Mouse (Mus musculus) forebrain, embryonic 16.5 days (tissue): ENCODE measurements around the gene Bmpr2. TPM values are rescaled to one million over a fixed set of nuclear protein-coding genes. Genes with fewer than 3 reads are reported as not detected.
A peak's percentile ranks its signal among the peaks of the same experiment; 100 is the strongest.

Experiments used
- ATAC-seq: fragments of 200-750 bp; cut with Nextera tagmentation; 2 replicates; pipeline ENCODE4 v1.8.0; 2017; ENCODE audit warnings: mild to moderate bottlenecking, moderate library complexity
- H3K27ac ChIP-seq: fragments of 300-500 bp; sonication (generic); 2 replicates; pipeline ENCODE4 v1.5.1; 2014; ENCODE audit warnings: low read length, control low read depth
- H3K27me3 ChIP-seq: fragments of 300-500 bp; sonication (generic); replicated peaks from 2 replicates; pipeline ENCODE4 v1.6.1; 2014; ENCODE audit warnings: low read length; ENCODE audit not compliant: control insufficient read depth, insufficient read depth
- H3K36me3 ChIP-seq: fragments of 300-500 bp; sonication (generic); 2 replicates; pipeline ENCODE4 v1.6.1; 2014; ENCODE audit not compliant: control insufficient read depth, insufficient read depth
- H3K4me1 ChIP-seq: fragments of 300-500 bp; sonication (generic); replicated peaks from 2 replicates; pipeline ENCODE4 v1.6.1; 2014; ENCODE audit warnings: low read length; ENCODE audit not compliant: control insufficient read depth, insufficient read depth
- H3K4me2 ChIP-seq: fragments of 300-500 bp; sonication (generic); 2 replicates; pipeline ENCODE4 v1.6.1; 2014; ENCODE audit warnings: mild to moderate bottlenecking, low read length, control low read depth
- H3K4me3 ChIP-seq: fragments of 300-500 bp; sonication (generic); replicated peaks from 2 replicates; pipeline ENCODE4 v1.5.1; 2014; ENCODE audit warnings: mild to moderate bottlenecking, low read length, control low read depth
- H3K9ac ChIP-seq: fragments of 300-500 bp; sonication (generic); replicated peaks from 2 replicates; pipeline ENCODE4 v1.6.1; 2014; ENCODE audit warnings: low read depth, low read length, control low read depth
- H3K9me3 ChIP-seq: fragments of 300-500 bp; sonication (generic); 2 replicates; pipeline ENCODE4 v1.6.1; 2016; ENCODE audit warnings: low read length; ENCODE audit not compliant: control insufficient read depth
- WGBS: fragments of 180-500 bp; shearing (Covaris S2); extraction: QIAGEN DNeasy Blood & Tissue Kit; methylation state at CpG from one replicate; pipeline ENCODE4 v1.1.7; 2014; 5-methylcytosine and 5-hydroxymethylcytosine counted together
- polyA plus RNA-seq: library from polyadenylated mRNA; unstranded; fragments of >200 nt; fragmentation: Nextera tagmentation; extraction: Ambion mirVana; gene quantifications from 2 replicates; pipeline ENCODE4 v1.2.1, GENCODE M21; 2015

The Bmpr2 gene
- polyA plus RNA-seq, 1 experiment from 2014 or later: 13.5 TPM

- WGBS: 96% methylated on average over 5 of the region's 5 CpGs
- no peak overlapping the region for H3K4me3 ChIP-seq
- H3K27ac ChIP-seq: no peak overlapping the region
- no peak overlapping the region for H3K9ac ChIP-seq
- H3K36me3 ChIP-seq: no peaks in the 10 kb centered on the region
- H3K4me1 ChIP-seq: no peaks in the 10 kb centered on the region
- H3K9me3 ChIP-seq: no peaks in the 10 kb centered on the region
- no peak for ATAC-seq
- H3K27me3 ChIP-seq: no peaks in the 10 kb centered on the region
- H3K4me2 ChIP-seq: no peak overlapping the region
Observed at GRCm38 (mm10) chr1:59901082-59901876, 138.1 kb downstream of the Bmpr2 start.

GRCm38 (mm10) chr1:59902634-59903033, 139.4 kb downstream of the Bmpr2 start:
- H3K27me3 ChIP-seq: no peaks in the 10 kb centered on the region
- no peaks in the 10 kb centered on the region for H3K4me1 ChIP-seq
- no peak for ATAC-seq
- no peak overlapping the region for H3K4me2 ChIP-seq
- H3K4me3 ChIP-seq: no peak overlapping the region
- no peak overlapping the region for H3K9ac ChIP-seq
- 41% methylated on average over 3 of the region's 3 CpGs for WGBS
- H3K36me3 ChIP-seq: no peaks in the 10 kb centered on the region
- no peaks in the 10 kb centered on the region for H3K9me3 ChIP-seq
- no peak overlapping the region for H3K27ac ChIP-seq

- no peaks in the 10 kb centered on the region for H3K27me3 ChIP-seq
- H3K4me2 ChIP-seq: no peak overlapping the region
- H3K9me3 ChIP-seq: no peaks in the 10 kb centered on the region
- 94% methylated on average over 6 of the region's 6 CpGs for WGBS
- no peak overlapping the region for H3K27ac ChIP-seq
- H3K4me1 ChIP-seq: no peaks in the 10 kb centered on the region
- no peak overlapping the region for H3K4me3 ChIP-seq
- no peaks in the 10 kb centered on the region for H3K36me3 ChIP-seq
- no peak overlapping the region for H3K9ac ChIP-seq
- ATAC-seq: no peak
Observed at GRCm38 (mm10) chr1:59904630-59905295, 141.6 kb downstream of the Bmpr2 start.

- Histone ChIP-seq H3K4me3 (no peak overlapping the region), H3K9me3 (no peaks in the 10 kb centered on the region), H3K27me3 (no peaks in the 10 kb centered on the region), H3K4me1 (no peaks in the 10 kb centered on the region), H3K27ac (no peak overlapping the region), H3K9ac (no peak overlapping the region), H3K4me2 (no peak overlapping the region), H3K36me3 (no peaks in the 10 kb centered on the region)
- WGBS: 66% methylated on average over 2 of the region's 2 CpGs
- ATAC-seq: no peak
Observed at GRCm38 (mm10) chr1:59905916-59906315, 142.7 kb downstream of the Bmpr2 start.

GRCm38 (mm10) chr1:59906819-59907521, 143.8 kb downstream of the Bmpr2 start:
- ATAC-seq: no peak
- no peaks in the 10 kb centered on the region for H3K36me3 ChIP-seq
- no peaks in the 10 kb centered on the region for H3K9me3 ChIP-seq
- H3K27ac ChIP-seq: no peak overlapping the region
- WGBS: 84% methylated on average over 13 of the region's 13 CpGs
- H3K9ac ChIP-seq: no peak overlapping the region
- no peaks in the 10 kb centered on the region for H3K4me1 ChIP-seq
- H3K4me2 ChIP-seq: no peak overlapping the region
- H3K4me3 ChIP-seq: no peak overlapping the region
- no peaks in the 10 kb centered on the region for H3K27me3 ChIP-seq

- H3K9ac ChIP-seq: no peak overlapping the region
- no peak for ATAC-seq
Observed at GRCm38 (mm10) chr1:59907700-59908099, 144.5 kb downstream of the Bmpr2 start.

GRCm38 (mm10) chr1:59910941-59911340, 147.7 kb downstream of the Bmpr2 start:
- Histone ChIP-seq H3K4me3 (no peak overlapping the region), H3K4me2 (no peak overlapping the region), H3K9ac (no peak overlapping the region), H3K27ac (no peak overlapping the region), H3K27me3 (no peaks in the 10 kb centered on the region), H3K36me3 (no peaks in the 10 kb centered on the region), H3K9me3 (no peaks in the 10 kb centered on the region), H3K4me1 (peaks cover 19% of the 10 kb centered on the region)
- no peak for ATAC-seq
- 94% methylated on average over 1 of the region's 1 CpGs for WGBS

More at GRCm38 (mm10) chr1:59907700-59908099, 144.5 kb downstream of the Bmpr2 start:
- WGBS: 31% methylated on average over 2 of the region's 2 CpGs
- Histone ChIP-seq H3K4me2 (no peak overlapping the region), H3K27me3 (no peaks in the 10 kb centered on the region), H3K4me3 (no peak overlapping the region), H3K27ac (no peak overlapping the region), H3K4me1 (no peaks in the 10 kb centered on the region), H3K9me3 (no peaks in the 10 kb centered on the region), H3K36me3 (no peaks in the 10 kb centered on the region)

- under 1% methylated on average over 66 of the region's 72 CpGs for WGBS
- peak within 1 kb of the TSS; percentile 98 for H3K4me3 ChIP-seq
- H3K9ac ChIP-seq: peak within 1 kb of the TSS; percentile 98
- H3K4me2 ChIP-seq: peak within 1 kb of the TSS; percentile 66
- H3K4me1 ChIP-seq: peaks cover 23% of the 10 kb centered on the region
- H3K27ac ChIP-seq: peak within 1 kb of the TSS; percentile 98
- H3K36me3 ChIP-seq: no peaks in the 10 kb centered on the region
- no peaks in the 10 kb centered on the region for H3K9me3 ChIP-seq
- H3K27me3 ChIP-seq: no peaks in the 10 kb centered on the region
- ATAC-seq: peak; percentile 98
Observed at GRCm38 (mm10) chr1:59912413-59913157, 149.4 kb downstream of the Bmpr2 start, which contains the start of gene Fam117b. Fam117b (plus strand) TSS chr1:59913006.
